Comparison of ENCODE assay signal across 16 mouse cellular contexts in the genomic region with DNA sequence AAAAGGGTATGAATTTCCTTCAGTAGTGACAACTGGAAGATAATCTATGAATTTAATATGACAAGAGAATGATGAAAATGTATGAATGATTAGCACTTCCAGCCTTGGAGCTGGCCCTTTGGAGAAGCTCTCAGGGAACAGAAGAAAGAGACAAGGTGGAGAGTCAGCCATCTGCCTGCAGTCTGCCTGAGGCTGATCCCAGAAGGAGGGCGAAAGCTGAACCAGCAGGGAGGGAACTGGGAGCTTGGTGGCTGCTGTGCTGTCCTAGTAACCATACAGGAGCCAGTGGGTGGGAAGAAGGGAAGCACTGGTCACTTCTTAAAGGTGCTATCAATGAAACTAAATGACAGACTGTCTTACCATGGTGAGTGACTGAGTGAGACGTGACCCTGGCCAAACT.
A peak's percentile ranks its signal among the peaks of the same experiment; 100 is the strongest.
DNase-seq lines count a peak whose midpoint lies in the region; ATAC-seq and TF ChIP-seq lines count a peak whose summit lies in the region.
"Had no signal": no experiment of that assay in that cellular context is flagged by ENCODE, and none has a peak within 500 bp of the region (broad histone marks: within the 10 kb centered on the region; RNA-seq: fewer than 3 reads in every experiment).

No protein-coding gene starts in this region.

- whole genome bisulfite sequencing in hindbrain, embryonic 11.5 days: 69% methylated on average over 2 of the region's 2 CpGs
- 77% methylated on average over 2 of the region's 2 CpGs for WGBS in hindbrain, embryonic 14.5 days
- 75% methylated on average over 2 of the region's 2 CpGs for WGBS in forebrain, embryonic 12.5 days
- WGBS in midbrain, embryonic 15.5 days: 63% methylated on average over 2 of the region's 2 CpGs
- 98% methylated on average over 2 of the region's 2 CpGs for WGBS in kidney, adult 2 months

- peak; percentile 30 for DNase-seq in gastrocnemius, adult 18-20 months (ENCODE audit: low spot score)
- no peak for DNase-seq in gastrocnemius, postnatal 4 days (ENCODE audit: low spot score in 2 of 2)
- DNase-seq in hindbrain, embryonic 11.5 days (ENCODE audit: low spot score): no peak
- no peak for DNase-seq in hindbrain, embryonic 14.5 days (ENCODE audit: low spot score)
- no peak for DNase-seq in kidney, adult 2 months
- no peak for DNase-seq in kidney, adult 11 months
- DNase-seq: kidney, postnatal 36 days; right cerebral cortex, postnatal 4 days; thymus, postnatal 36 days had no signal

- H3K4me1 ChIP-seq in hindbrain, embryonic 11.5 days (replicated peaks; ENCODE audit: control insufficient read depth, insufficient read depth, low read length): no peaks in the 10 kb centered on the region; the same call in 1 of the 2 replicates
- H3K4me1 ChIP-seq in hindbrain, embryonic 14.5 days (replicated peaks; ENCODE audit: control insufficient read depth, insufficient read depth, low read length): peaks cover 7% of the 10 kb centered on the region; the same call in 1 of the 2 replicates
- peaks cover 17% of the 10 kb centered on the region for H3K4me1 ChIP-seq in forebrain, embryonic 12.5 days
- peaks cover 19% of the 10 kb centered on the region; the same call in 1 of the 2 replicates for H3K4me1 ChIP-seq in midbrain, embryonic 15.5 days
- H3K4me1 ChIP-seq in kidney, adult 2 months (ENCODE audit: control insufficient read depth, insufficient read depth, low read length): peaks cover 11% of the 10 kb centered on the region
- H3K4me1 ChIP-seq: intestine, embryonic 15.5 days had no signal

- H3K4me3 ChIP-seq in hindbrain, embryonic 11.5 days (ENCODE audit: low read depth, low read length): no peak overlapping the region
- H3K4me3 ChIP-seq in hindbrain, embryonic 14.5 days (replicated peaks; ENCODE audit: low read length): no peak overlapping the region
- no peak overlapping the region for H3K4me3 ChIP-seq in forebrain, embryonic 12.5 days (replicated peaks)
- H3K4me3 ChIP-seq in midbrain, embryonic 15.5 days: no peak overlapping the region
- no peak overlapping the region for H3K4me3 ChIP-seq in kidney, adult 2 months (ENCODE audit: insufficient read depth, low read depth, low read length)
- H3K4me3 ChIP-seq: embryonic facial prominence, embryonic 15.5 days; intestine, embryonic 15.5 days; lung, embryonic 15.5 days; stomach, embryonic 15.5 days had no signal

- H3K9ac ChIP-seq in hindbrain, embryonic 11.5 days (ENCODE audit: low read depth, low read length): no peak overlapping the region
- no peak overlapping the region for H3K9ac ChIP-seq in hindbrain, embryonic 14.5 days
- no peak overlapping the region for H3K9ac ChIP-seq in forebrain, embryonic 12.5 days
- no peak overlapping the region for H3K9ac ChIP-seq in midbrain, embryonic 15.5 days
- H3K9ac ChIP-seq: embryonic facial prominence, embryonic 15.5 days; intestine, embryonic 15.5 days; lung, embryonic 15.5 days; stomach, embryonic 15.5 days had no signal

- H3K9me3 ChIP-seq in hindbrain, embryonic 11.5 days (ENCODE audit: control insufficient read depth, low read length): no peaks in the 10 kb centered on the region
- H3K9me3 ChIP-seq in hindbrain, embryonic 14.5 days (ENCODE audit: control insufficient read depth, low read length): no peaks in the 10 kb centered on the region
- H3K9me3 ChIP-seq in forebrain, embryonic 12.5 days: no peaks in the 10 kb centered on the region
- no peaks in the 10 kb centered on the region for H3K9me3 ChIP-seq in midbrain, embryonic 15.5 days
- H3K9me3 ChIP-seq: embryonic facial prominence, embryonic 15.5 days; intestine, embryonic 15.5 days; lung, embryonic 15.5 days; stomach, embryonic 15.5 days had no signal

- no peak for ATAC-seq in hindbrain, embryonic 11.5 days (ENCODE audit: low FRiP score)
- no peak for ATAC-seq in hindbrain, embryonic 14.5 days (ENCODE audit: low FRiP score)
- ATAC-seq in forebrain, embryonic 12.5 days (ENCODE audit: low FRiP score): peak; percentile 36; the same call in 1 of the 2 replicates
- 0 out of 2 replicates have a peak, but pooled peaks have one; percentile 21 for ATAC-seq in midbrain, embryonic 15.5 days (replicated peaks)
- ATAC-seq: activated CD4-positive, CD25-positive, alpha-beta regulatory T cell, adult 4 months; intestine, embryonic 15.5 days had no signal

- no peak for TF ChIP-seq CTCF in kidney, adult 2 months (conservative IDR thresholded peaks at IDR 0.05; ENCODE audit: insufficient read depth, insufficient read length, low read depth, low read length)

- 0 out of 2 replicates have a peak overlapping the region, but pooled peaks have one; percentile 13 for H3K27ac ChIP-seq in hindbrain, embryonic 11.5 days (ENCODE audit: low read depth, low read length)
- no peak overlapping the region for H3K27ac ChIP-seq in hindbrain, embryonic 14.5 days
- no peak overlapping the region for H3K27ac ChIP-seq in forebrain, embryonic 12.5 days
- H3K27ac ChIP-seq in midbrain, embryonic 15.5 days: 0 out of 2 replicates have a peak overlapping the region, but pooled peaks have one; percentile 42
- H3K27ac ChIP-seq in kidney, adult 2 months (ENCODE audit: insufficient read depth, low read depth, low read length): no peak overlapping the region
- H3K27ac ChIP-seq: embryonic facial prominence, embryonic 15.5 days; intestine, embryonic 15.5 days; lung, embryonic 15.5 days; stomach, embryonic 15.5 days had no signal

- TF ChIP-seq POLR2A in kidney, adult 2 months (IDR thresholded peaks at IDR 0.05; ENCODE audit: low read depth, low read length): no peak

- H3K4me2 ChIP-seq in hindbrain, embryonic 11.5 days (replicated peaks; ENCODE audit: low read depth, low read length): no peak overlapping the region
- H3K4me2 ChIP-seq in hindbrain, embryonic 14.5 days (replicated peaks): no peak overlapping the region
- H3K4me2 ChIP-seq in forebrain, embryonic 12.5 days: no peak overlapping the region
- H3K4me2 ChIP-seq in midbrain, embryonic 15.5 days: no peak overlapping the region
- H3K4me2 ChIP-seq: embryonic facial prominence, embryonic 15.5 days; intestine, embryonic 15.5 days; lung, embryonic 15.5 days; stomach, embryonic 15.5 days had no signal

- H3K27me3 ChIP-seq in hindbrain, embryonic 11.5 days (ENCODE audit: control insufficient read depth, insufficient read depth, low read length): no peaks in the 10 kb centered on the region
- no peaks in the 10 kb centered on the region for H3K27me3 ChIP-seq in hindbrain, embryonic 14.5 days (ENCODE audit: control insufficient read depth, insufficient read depth, low read length)
- no peaks in the 10 kb centered on the region for H3K27me3 ChIP-seq in forebrain, embryonic 12.5 days
- H3K27me3 ChIP-seq in midbrain, embryonic 15.5 days (replicated peaks): no peaks in the 10 kb centered on the region
- H3K27me3 ChIP-seq in kidney, adult 2 months (replicated peaks; ENCODE audit: control insufficient read depth, insufficient read depth, low read length): no peaks in the 10 kb centered on the region
- H3K27me3 ChIP-seq: embryonic facial prominence, embryonic 15.5 days; intestine, embryonic 15.5 days; lung, embryonic 15.5 days; stomach, embryonic 15.5 days had no signal

- H3K36me3 ChIP-seq in hindbrain, embryonic 11.5 days (ENCODE audit: control insufficient read depth, insufficient read depth, low read length): 0 out of 2 replicates have a peak, but pooled peaks cover 3% of the 10 kb centered on the region
- peaks cover 9% of the 10 kb centered on the region for H3K36me3 ChIP-seq in hindbrain, embryonic 14.5 days (replicated peaks; ENCODE audit: control insufficient read depth, insufficient read depth)
- H3K36me3 ChIP-seq in forebrain, embryonic 12.5 days (replicated peaks): peaks cover 20% of the 10 kb centered on the region
- 0 out of 2 replicates have a peak, but pooled peaks cover 4% of the 10 kb centered on the region for H3K36me3 ChIP-seq in midbrain, embryonic 15.5 days (replicated peaks)
- no peaks in the 10 kb centered on the region for H3K36me3 ChIP-seq in kidney, adult 2 months (ENCODE audit: control insufficient read depth, insufficient read depth, low read length)
- H3K36me3 ChIP-seq: intestine, embryonic 15.5 days; lung, embryonic 15.5 days had no signal

Comparison
In these comparisons a context has a peak if more than half of its experiments do, and no peak if none do; other contexts are left out.
1. H3K27ac ChIP-seq: peak in hindbrain, embryonic 11.5 days (single experiment) and midbrain, embryonic 15.5 days (single experiment); none in hindbrain, embryonic 14.5 days (single experiment), forebrain, embryonic 12.5 days (single experiment) and kidney, adult 2 months (single experiment).
2. ATAC-seq: peak in forebrain, embryonic 12.5 days (single experiment) and midbrain, embryonic 15.5 days (single experiment); none in hindbrain, embryonic 11.5 days (single experiment) and hindbrain, embryonic 14.5 days (single experiment).